Mouse (Mus musculus) lung, postnatal 10 days (tissue): ENCODE measurements around the gene Dse.
"Not testable (repeated sequence)": the region's sequence is repeated elsewhere in the genome, so short reads cannot be mapped to it uniquely, and the experiment has no call there.

Experiments
- DNase-seq: peaks from one replicate; pipeline ENCODE4 v3.0.0; 2021

The Dse gene

DNA sequence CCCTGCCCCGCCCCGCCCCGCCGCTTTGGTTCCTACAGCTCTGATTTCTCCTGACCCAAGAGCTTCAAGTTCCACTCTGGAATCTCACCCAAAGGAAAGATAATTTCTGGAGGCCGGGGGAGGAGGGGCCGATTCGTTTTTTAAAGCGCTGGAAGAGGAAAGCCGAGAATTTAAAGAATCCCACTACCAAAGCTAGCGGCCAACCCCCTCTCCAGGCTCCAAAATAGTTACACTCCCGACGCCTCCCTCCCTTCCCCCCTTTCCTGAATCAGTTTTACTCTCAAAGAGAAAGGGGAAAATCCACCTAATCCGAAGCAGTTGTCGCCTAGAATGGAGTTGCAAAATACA is at the start of gene Dse:
TSS of gene Dse (minus strand) at position 213 of the 348 bp plus-strand sequence.
- peak; percentile 59 for DNase-seq

DNA sequence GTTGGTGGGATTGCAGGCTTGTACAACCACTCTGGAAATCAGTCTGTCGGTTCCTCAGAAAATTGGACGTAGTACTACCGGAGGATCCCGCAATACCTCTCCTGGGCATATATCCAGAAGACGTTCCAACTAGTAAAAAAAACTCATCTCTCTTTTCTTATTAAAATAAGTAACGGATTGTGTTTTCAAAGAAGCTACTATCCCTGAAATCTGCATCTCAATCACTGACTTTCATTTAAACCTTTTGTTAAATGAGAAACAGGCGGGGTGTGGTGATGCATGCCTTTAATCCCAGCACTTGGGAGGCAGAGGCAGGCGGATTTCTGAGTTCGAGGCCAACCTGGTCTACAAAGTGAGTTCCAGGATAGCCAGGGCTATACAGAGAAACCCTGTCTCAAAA is 45.3 kb upstream of the Dse start:
- not testable (repeated sequence) for DNase-seq

DNA sequence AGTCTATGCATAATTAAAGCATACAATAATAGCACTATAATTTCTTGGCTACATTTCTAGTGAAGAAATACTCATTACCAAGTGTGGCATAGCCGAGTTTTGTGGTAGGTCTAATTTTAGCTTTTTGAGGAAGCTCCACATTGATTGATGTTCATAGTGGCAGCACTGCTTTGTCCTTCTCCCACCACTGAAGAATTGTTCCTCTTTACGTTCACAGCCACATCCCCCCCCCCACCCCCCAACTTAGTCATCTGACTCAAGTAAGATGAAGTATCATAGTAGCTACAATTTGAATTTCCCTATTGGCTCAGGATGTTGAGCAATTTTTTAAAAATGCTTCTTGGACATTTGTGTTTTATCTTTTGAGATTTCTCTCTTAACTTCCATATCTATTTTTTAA is 42.1 kb upstream of the Dse start:
- DNase-seq: no peak

DNA sequence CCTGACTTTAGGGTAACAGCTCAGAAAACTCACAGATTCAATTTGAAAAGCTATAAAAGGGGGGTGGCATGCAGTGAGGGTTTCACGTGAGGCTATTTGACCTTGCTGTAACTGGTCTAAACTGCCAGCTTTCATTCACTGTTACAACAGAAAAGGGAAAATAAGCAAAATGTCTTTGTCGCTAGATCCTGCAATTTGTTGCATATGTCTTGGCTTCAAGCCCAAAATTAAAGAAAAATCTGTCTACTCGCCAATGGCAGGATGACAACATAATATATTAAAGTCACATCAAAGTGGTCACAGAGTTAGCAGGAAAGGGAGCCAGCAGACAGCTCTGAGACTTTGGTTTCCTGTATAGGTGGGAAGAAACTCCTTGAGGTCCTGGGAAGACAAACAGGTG is 40.2 kb upstream of the Dse start:
- no peak for DNase-seq

DNA sequence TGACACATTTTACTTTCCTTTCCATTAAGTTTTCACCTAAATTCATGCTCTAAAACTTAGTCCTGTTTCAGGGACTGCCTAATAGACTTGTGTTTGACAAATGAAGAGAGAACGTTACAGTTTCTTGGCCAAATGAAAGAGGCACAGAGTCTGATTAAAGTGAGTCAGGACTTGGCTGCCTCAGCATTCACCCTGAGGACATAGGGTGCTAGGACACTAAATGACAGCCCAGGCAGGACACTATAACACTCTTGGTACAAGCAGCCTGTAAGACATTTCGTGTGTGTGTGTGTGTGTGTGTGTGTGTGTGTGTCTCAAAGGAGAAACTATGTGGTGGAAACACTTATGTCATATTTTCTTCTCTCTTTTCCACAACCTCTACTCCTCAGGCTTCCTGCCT is 38.6 kb upstream of the Dse start:
- DNase-seq: peak; percentile 88

DNA sequence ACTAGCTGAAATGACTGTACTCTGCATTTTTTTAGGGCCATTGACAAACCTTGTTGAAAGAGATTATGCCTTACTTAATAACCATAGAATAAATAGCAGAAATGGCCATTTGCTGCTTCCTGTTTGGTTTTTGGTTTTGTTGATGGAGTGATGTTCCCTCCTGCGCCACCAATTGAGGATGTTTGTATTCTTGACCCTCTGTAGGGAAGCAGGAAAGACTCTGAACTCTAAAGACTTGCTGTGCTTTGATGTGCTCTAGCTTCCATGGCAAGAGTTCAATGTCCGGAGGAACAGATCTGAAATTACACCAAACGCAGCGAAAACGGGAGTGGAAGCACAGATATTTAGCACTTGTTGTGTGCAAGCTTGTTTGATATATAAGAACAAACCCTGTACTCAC is 37.2 kb upstream of the Dse start:
- DNase-seq: peak; percentile 24

DNA sequence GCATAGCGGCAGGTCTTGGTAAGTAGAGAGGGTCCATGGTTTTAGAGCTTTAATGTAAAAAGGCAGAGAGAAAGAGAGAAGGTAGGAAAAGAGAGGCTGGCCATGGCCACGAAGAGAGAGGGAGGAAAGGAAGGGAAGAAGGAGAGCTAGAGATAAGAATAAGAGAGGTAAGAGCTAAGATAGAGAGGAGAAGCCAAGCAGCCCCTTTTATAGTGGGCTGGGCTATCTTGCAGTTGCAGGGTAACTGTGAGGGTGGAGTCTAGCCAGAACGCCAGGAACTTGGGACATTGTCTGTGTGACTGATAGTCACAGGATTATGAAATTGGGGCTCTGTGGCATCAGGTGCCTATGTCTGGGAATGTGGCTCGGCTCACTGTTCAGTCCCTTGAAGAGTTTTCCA is 31.0 kb upstream of the Dse start:
- DNase-seq: no peak

DNA sequence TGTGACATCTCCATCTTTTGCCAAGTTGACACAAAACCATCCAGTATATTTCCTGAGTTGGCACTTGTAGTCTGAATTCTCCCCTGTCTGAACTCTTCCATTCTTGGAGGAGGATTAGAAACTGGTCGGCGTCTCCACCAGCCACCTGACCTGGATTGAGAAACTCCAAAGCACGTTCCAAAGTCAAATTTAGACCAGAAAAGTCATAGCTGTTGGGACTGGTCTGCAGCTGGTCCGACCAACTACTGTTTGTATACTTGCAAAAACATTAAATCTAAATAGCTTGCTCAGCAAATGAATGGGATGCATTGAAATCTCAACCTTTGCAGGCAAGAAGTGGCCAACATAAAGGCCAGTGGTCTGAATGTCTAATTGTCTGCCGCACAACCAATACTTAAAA is 29.1 kb upstream of the Dse start:
- DNase-seq: peak; percentile 55

DNA sequence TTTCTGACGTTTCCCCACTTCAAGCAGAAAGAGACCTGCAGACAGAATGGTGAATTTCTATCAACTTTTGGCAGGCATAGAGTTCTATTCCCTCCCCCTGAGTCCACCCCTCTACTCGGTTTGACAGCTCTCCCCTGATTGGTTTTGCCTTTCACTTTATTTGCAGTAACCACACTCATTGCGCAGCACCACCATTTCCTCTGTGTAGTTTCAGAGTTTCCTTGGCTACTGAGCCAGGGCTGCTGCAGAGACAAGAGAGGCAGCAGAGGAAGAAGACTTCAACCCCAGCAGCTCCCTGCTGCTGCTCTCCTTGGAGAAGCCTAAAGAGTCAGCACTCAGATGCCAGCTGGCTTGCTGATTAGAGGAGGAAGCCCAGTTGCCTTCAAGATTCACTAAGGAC is 27.9 kb upstream of the Dse start:
- DNase-seq: no peak

DNA sequence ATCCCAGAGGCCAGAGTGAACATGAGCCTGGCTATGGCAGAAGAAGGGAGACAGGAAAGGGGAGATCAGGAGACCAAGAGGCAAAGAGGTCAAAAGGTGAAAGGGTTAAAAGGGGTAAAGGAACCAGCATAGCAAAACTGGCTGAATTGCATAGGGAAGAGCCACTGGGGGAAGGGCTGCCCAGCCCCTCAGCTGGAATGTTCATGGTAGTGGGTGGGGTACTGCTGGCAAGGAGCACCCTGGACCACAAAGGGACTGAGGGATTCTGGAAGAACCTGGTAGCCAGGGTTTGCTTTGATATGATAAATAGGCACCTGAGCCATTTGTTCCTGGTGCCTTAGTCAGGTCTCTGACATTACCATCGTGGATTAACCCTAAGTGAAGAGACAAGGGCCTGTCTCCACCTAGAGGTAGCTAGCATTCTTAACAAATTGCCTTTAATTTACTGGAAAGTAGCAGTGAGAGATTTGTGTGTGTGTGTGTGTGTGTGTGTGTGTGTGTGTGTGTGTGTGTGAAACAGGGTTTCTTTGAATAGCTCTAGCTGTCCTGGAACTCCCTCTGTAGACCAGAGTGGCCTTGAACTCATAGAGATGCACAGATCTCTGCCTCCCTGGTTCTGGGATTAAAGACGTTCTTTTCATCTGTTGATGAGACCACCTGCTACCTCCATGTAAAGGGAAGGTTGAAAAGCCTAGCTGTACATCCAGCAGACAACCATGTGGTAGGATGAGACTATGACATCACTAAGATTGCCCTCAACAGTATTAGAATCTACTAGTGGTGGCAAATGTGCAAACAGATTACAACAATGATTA is 26.6 kb upstream of the Dse start:
- DNase-seq: no peak

DNA sequence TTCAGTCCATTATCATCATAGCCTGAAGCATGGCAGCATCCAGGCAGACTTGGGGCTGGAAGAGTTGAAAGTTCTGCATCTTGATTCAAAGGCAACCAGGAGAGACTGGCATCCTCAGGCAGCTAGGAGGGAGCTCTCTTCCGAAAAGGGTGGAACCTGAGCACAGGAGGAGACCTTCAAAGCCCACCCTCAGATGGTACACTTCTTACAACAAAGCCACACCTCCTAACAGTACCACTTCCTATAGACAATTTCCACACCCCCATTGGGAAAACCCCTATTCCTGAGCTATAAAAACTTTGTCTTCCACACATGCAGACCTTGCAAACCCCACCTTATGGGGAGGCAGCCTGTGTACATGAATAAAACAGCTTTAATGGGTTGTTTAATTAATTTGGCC is 25.9 kb upstream of the Dse start:
- no peak for DNase-seq

DNA sequence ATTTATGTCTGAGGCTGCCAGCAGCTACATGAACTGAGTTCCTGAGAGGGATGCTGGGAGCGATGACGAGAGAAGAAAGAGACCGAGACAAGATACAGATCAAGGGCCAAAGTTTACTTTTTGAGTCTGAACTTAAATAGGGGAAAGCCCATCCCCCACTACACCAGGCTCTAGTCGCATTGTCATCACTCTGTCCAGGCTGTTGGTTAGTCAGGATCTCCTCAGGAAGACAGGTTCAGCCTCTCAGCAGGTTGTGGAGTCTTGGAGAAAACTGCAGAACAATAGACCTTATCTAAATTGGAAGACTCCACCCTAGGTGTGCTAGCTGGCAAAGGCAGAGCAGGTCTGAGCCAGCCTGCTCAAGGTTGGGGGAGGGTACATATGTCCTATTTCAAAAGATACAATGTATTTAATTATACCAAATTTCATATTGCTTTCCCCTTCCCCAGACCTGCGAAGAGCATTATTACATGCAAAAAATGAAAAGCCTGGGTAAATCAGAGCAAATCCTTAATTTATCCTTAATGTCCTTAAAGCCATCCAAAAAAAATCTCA is 22.7 kb upstream of the Dse start:
- no peak for DNase-seq

DNA sequence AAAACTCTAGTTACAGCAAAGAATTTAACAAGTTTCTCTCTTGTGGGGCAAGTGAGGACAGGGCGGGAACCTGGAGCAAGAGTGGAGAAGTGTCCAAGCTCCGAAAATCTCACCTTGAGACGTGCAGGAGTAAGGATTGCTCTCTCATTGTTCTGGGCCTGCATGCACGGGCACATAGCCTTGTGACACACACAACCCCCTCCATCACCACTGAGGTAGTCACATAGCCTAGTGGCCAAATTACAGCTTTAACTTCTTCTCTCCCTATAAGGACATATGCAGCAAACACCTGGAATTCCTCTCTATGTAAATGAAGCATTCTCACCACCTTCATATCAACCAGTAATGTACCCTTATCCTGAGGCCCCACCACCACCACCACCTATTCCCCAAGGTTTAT is 22.0 kb upstream of the Dse start:
- no peak for DNase-seq

DNA sequence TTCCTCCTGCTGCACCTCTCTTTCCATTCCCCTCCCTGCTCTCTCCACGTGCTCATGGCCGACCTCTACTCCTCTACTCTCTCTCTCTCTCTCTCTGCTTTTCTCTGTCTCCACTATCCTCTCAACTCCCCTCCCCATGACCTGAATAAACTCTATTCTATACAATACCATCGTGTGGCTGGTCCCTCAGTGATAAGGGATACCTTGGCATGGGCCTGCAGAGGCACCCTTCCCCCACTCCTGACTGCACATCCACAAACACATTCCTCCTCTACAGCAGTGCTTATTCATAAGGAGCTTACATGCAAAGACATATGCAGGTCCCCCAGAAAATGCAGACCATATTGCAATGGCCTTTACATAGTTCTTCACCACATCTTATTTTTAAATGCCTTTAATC is 16.1 kb upstream of the Dse start:
- DNase-seq: no peak

DNA sequence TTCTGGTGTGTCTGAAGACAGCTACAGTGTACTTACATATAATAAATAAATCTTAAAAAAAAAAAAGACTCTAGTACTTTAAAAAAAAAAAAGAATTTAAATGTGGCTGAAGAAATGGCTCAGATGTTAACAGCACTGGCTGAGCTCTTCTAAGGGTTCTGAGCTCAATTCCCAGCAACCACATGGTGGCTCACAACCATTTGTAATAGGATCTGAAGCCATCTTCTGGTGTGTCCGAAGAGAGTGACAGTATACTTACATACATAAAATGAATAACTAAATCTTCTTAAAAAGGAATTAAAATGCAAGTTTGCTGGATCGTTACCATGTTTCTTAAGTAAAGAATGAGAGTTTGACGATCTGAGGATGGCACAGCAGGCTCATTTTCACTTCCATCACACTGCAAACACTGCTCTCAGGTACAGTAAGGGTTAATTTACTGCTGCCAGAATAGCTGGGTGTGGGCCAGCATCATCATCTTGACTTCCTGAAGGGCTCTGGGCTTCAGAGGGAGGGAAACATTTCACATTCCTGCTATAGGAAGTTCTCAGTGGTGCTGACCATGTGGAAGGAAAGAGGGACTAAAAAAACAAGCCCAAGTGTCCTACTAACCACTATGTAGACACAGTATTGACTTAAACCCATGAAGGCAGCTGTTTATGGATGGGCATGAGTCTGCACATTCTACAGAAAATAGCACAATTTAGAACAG is 14.6 kb upstream of the Dse start:
- no peak for DNase-seq

DNA sequence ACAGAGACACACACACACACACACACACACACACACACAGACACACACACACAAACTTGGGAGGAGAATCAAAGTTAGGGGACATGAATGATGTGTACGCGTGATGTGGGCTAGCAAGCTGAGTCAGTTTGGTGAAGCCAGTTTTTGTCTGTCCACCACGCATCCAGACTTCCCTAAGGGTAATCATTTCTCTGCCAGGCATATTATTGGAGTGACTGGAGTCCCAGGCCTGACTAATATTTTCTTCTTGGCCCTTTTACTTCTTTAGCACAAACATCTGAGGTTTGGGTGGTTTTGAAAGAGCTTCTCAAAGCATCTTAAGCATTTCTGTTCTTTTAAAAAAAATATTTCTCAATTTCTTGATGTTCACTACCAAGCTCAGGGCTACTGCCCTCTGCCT is 10.7 kb upstream of the Dse start:
- no peak for DNase-seq

DNA sequence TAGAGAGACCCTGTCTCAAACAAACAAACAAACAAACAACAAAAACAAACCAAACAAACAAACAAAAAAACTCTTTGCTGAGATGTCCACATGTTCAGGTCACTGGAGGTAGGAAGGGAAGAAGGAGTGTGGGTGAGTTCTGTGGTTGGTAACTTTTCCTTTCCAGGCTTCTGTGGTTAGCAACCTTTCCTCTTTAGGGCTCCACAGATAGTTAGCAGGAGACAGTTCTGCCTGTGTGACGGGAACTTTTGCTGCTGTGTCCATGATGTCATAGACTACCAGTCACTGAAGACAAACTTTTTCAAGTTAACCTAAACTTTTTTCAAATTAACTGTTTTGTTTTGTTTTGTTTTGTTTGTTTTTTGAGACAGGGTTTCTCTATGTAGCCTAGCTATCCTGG is 8.2 kb upstream of the Dse start:
- DNase-seq: no peak

DNA sequence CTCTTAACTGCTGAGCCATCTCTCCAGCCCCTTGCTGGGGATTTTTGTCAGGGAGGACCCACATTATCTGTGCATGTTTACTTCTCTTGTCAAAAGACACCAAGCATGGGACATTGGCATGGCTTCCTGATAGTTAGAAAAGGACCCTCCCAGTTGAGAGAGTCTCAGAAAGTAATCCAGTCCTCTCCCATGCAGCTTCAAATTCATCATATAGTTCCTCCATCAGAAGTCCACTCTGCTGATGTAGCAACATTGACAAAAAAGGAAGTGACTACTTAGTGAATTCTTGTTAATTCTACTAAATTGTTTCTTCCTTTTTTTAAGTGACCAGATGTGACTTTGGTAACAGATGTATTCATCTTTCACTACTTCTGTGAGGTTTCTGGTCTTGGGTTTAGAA is 2.4 kb upstream of the Dse start:
- DNase-seq: no peak

DNA sequence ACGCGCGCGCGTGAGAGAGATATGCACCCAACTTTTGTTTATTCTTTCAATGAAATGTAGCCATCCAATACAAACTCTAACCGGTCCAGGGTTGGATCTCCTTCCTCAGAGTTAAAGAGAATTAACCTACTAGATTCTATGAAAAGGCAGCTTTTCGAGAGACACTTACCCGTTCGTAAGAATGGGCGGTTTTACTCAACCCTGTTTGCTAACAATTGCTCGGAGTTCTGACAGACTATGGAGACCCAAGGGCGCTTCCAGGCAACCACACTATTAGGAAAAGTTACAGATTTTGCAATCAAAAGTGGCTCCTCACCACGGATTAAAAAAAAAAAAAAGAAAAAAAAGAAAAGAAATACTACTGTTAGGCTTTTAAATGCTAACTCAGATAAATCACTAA is 516 bp upstream of the Dse start:
- DNase-seq: no peak

DNA sequence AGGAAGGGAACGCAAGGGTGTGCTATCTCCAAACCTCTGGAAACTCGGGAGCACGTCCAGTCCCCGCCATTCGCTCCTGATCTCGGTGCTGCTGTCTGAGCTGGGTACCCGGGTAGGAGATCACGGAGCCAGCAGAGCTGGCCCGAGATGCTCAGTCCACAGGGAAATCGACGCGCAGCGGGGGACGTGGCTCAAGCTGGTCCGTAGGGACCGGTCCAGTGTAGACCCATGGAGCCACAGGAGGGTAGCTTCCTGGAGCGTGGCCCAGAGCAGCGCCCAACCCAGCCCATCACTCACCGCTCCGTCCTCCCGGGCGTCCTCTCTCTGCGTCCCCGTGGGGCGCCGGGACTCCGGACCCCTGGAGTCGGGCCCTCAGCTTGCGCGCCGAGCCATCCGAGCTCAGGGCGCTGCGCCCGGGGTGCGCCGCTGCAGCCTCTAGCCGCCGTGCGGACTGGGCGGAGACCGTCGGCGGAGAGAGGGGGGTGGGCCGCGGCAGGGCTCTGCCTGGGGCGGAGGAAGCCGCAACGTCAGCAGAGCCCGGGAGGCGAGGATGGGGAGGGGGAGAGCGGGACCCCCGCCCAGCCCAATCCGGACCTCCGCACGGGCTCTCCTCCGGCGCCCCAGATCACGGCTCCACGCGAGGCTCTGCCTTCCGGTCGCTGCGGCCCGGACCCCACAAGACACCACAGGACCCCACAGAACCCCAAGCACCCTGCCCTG is 572 bp downstream of the Dse start:
- DNase-seq: peak; percentile 81

DNA sequence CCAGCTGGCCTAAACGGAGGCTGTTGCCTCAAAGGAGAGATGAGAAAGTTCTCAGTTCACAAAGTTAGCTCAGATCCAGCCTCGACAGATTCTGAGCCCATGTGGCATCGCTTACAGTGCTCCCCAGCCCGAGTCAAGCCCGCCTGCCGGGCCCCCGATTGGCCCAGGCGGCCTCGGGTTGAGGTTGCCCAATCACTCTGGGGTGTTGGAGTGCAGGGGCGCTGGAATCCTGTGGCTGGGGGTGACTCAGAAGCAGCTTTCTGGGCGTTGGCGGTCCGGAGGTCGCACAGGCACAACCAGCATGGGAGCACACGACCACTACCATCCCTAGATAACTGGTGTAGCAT is 1.1 kb downstream of the Dse start:
- peak; percentile 70 for DNase-seq

DNA sequence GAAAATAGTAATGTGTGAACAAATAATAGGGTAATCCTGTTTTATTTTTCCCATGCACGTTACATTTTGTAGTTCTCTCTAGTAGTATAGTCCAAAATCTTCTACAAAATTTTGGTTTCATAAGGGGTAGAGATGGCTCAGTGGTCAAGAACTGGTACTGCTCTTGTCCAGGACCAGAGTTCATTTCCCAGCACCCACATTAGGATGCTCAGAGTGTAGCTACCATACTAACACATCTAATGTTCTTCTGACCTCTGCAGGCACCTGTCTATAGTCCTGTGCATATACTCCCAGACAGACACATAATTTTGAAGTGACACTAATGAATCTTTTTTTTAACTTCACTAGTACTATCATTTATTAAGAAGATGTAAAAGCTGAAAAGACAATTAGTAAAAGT is 1.7 kb downstream of the Dse start:
- no peak for DNase-seq

DNA sequence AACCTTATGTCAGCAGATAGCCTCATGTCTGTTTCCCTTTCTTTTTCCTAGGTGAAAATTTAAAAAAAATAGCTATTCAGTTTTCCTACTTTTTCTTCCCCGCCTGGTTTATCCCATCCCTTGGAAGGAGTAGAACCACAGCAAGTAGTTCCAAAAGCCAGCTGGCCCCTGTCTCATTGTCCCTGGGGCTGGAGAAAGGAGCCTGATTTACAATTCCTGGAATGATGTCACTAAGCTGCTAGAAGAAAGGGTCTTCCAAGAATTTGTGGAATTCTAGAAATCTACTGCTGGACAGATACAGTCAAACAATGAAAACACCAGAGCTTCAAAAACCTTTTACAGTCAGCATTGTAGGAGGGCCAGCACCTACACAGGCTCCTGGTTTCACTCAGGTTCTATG is 6.8 kb downstream of the Dse start:
- DNase-seq: no peak

DNA sequence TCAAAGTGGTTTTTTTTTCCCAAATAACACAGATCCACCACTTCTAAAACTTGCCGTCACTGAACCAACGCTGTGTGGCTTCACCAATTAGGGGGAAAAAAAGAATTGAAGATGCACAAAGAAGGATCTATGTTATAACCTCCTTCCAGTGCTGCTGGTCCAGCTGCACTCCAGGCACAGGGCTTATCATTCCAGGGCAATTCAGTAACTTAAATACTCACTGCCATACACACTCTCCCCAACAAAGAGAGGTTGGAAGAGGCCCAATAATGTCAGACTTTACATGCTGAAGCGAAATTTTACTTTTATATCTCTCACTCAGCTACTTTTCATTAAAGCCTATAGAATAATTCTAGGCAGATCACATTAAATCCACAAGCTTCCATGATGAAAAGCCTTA is 8.9 kb downstream of the Dse start:
- no peak for DNase-seq
